Mouse (Mus musculus) urinary bladder, postnatal 36 days (tissue): ENCODE data around the gene Klhdc10.

Experiments used
- DNase-seq, 2 experiments: peaks; one replicate each; pipeline ENCODE4 v3.0.0; 2022; ENCODE audit warnings: low spot score in 2 of 2, mixed read lengths in 1 of 2

Gene Klhdc10

GRCm38 (mm10) chr6:30468684-30469083, 67.0 kb downstream of the Klhdc10 start:
- DNase-seq: peak in 1 of 2 experiments; percentile 20

GRCm38 (mm10) chr6:30469370-30469769, 67.7 kb downstream of the Klhdc10 start:
- DNase-seq: peak in 1 of 2 experiments; percentile 23

DNA sequence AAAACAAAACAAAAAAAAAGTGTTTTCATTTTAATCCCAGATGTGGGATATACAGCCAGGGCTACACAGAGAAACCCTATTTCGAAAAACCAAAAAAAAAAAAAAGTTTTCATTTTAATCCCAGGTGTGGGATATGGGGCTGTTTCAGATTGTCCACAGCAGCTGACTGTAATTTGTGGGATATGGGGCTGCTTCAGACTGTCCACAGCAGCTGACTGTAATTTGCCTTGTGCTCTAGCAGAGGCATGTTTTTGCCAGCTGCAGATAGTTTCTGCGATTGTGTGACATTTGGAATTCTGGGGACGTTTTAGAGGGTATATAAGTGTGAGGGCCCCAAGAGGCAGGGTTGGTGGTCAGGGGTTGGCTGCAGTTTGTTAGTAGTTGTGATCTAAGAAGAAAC, 70.0 kb downstream of the Klhdc10 start:
- DNase-seq: no peak

- no peak for DNase-seq
Measured at GRCm38 (mm10) chr6:30476025-30476765, 74.5 kb downstream of the Klhdc10 start.

GRCm38 (mm10) chr6:30477210-30477714, 75.6 kb downstream of the Klhdc10 start:
- no peak for DNase-seq

DNA sequence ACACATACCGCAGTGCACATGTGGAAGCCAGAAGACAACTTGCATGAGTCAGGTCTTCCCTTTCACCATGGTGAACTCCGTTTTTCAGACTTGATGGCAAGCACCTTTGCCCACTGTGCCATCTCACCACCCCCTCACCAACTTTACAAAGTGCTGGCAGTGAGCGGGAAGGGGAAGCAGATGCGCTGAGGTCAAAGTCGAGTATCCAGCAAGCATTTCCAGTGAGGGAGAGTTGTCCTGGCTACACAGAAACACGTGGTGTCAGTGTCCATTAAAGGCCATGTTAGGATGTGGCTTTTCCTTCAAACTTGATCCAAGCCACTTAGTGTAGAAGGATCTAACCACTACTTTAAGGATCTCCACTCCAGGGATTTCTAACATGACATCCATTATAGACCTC, 76.1 kb downstream of the Klhdc10 start:
- DNase-seq: no peak

DNA sequence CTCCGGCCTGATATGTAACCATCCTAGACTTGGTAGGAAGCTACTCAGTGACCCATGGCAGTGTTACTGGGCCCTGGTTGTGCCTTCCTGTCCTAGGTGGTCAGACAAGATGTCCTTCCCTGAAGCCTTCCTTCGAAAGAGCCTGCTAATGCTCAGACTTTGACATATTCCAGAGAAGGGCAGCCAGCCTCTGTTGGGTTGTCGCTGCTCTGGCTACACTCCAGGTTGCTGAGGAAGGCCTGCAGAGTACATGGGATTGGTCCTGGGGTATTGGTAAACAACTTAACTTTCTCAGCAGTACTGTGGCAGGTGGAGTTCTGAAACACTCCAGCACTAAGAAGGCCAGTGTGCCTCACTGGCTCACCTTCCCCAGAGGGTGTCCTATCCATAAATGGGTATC, 77.8 kb downstream of the Klhdc10 start:
- no peak for DNase-seq

DNA sequence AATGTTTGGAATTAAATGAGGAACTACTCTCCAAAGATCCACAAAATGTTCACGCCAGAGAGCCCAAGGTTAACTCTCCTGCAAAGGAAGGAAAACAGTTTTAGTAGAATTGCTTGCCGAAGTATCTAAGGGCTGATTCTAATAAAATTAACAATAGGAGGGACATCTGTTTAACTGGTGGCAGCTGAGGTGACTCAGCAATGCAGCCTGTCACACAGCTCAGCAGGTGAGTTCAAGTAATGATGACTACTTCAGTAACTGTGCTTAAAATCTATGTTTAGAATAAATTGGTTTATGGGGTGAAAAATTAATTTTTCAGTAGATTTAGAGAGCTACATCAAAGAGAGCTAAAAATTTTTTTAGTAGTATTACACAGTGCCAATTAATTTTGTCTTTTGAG, 81.2 kb downstream of the Klhdc10 start:
- DNase-seq: no peak

- DNase-seq: no peak
Measured at GRCm38 (mm10) chr6:30486504-30486903, 84.8 kb downstream of the Klhdc10 start.

GRCm38 (mm10) chr6:30499049-30499448, 97.4 kb downstream of the Klhdc10 start:
- no peak for DNase-seq
